Mouse (Mus musculus): Measurements from ENCODE around the gene Ccdc12.

- TF ChIP-seq CTCF (IDR thresholded peaks at IDR 0.05) = no peak; the same call in 1 of the 2 replicates
- peak; percentile 88 for TF ChIP-seq EP300 (IDR thresholded peaks at IDR 0.05)
Measured at GRCm38 (mm10) chr9:110685591-110685990, 29.3 kb downstream of the Ccdc12 start.

All from lung, postnatal 0 days (tissue).